Mouse (Mus musculus): ENCODE measurements around the gene Fcgr4.

The Fcgr4 gene

DNA sequence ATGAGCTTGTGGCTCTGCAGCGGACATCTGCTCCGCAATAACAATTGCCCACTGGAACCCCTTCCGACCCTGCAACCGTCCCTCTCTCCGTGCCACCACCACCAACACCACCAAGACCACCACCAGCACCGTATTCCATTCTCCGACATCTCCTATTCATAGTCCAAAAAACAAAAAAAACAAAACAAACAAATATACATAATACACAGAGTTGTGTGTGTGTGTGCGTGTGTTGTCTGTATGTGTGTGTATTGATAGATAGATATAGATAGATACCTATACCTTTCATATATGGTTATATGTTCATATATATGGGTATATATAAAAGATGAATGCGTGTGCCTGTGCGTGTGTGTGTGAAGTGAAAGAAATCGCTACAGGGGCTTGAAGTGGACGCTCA, 59.7 kb downstream of the Fcgr4 start:
- in situ Hi-C loops (cut with MboI, MseI) = loop anchor here (5.0 kb wide), 2 partner anchors 36 to 176 kb away; no protein-coding TSS in a partner anchor

DNA sequence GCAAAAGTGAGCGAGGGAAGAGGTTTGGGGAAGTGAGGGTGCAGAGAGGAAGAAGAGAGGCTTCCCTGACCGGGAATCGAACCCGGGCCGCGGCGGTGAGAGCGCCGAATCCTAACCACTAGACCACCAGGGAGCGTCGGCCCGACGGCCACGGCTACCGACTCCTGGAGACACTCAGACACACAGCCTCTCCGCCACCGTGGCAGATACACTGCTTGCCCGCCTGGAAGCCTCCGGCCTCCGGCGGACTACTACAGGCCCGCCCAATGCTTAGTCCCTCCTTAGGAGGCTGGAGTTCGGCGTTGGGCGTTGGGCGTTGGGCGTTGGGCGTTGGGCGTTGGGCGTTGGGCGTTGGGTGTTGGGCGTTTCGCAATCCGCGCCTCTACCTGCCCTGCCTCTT, 60.6 kb downstream of the Fcgr4 start:
- in situ Hi-C loops (cut with MboI, MseI) = loop anchor here (5.0 kb wide), 2 partner anchors 37 to 177 kb away; no protein-coding TSS in a partner anchor

Measured in T-helper 17 cell (primary cell).